Mouse (Mus musculus): ENCODE results near the gene Srr. TPM values are rescaled to one million over a fixed set of nuclear protein-coding genes. Genes with fewer than 3 reads are reported as not detected.

The Srr gene
- polyA plus RNA-seq, 1 experiment from 2014 or later: 34.3 TPM

- Histone ChIP-seq H3K4me3 (ENCODE audit: low read depth, low read length) (no peak overlapping the region), H3K27ac (ENCODE audit: low read depth, low read length) (no peak overlapping the region), H3K36me3 (ENCODE audit: control insufficient read depth, insufficient read depth, low read length) (no peaks in the 10 kb centered on the region), H3K27me3 (ENCODE audit: control insufficient read depth, insufficient read depth, low read length) (no peaks in the 10 kb centered on the region), H3K9ac (ENCODE audit: low read length) (no peak overlapping the region), H3K4me2 (ENCODE audit: low read depth) (no peak overlapping the region), H3K4me1 (ENCODE audit: control insufficient read depth, insufficient read depth, low read length) (no peaks in the 10 kb centered on the region), H3K9me3 (ENCODE audit: control insufficient read depth, low read length) (no peaks in the 10 kb centered on the region)
- ATAC-seq (ENCODE audit: insufficient read depth, low FRiP score, low TSS enrichment) (no peak), DNase-seq (ENCODE audit: low spot score) (no peak)
- WGBS: 67% methylated on average over 6 of the region's 6 CpGs
Observed at GRCm38 (mm10) chr11:74919249-74919648, 6.5 kb downstream of the Srr start.

GRCm38 (mm10) chr11:74912492-74912891 lies 13.3 kb downstream of the Srr start:
- Histone ChIP-seq H3K4me3 (ENCODE audit: low read depth, low read length) (no peak overlapping the region), H3K36me3 (ENCODE audit: control insufficient read depth, insufficient read depth, low read length) (peaks cover 3% of the 10 kb centered on the region; the same call in 1 of the 2 replicates), H3K27ac (ENCODE audit: low read depth, low read length) (no peak overlapping the region), H3K4me2 (ENCODE audit: low read depth) (no peak overlapping the region), H3K4me1 (ENCODE audit: control insufficient read depth, insufficient read depth, low read length) (no peaks in the 10 kb centered on the region), H3K9me3 (ENCODE audit: control insufficient read depth, low read length) (no peaks in the 10 kb centered on the region), H3K9ac (ENCODE audit: low read length) (no peak overlapping the region), H3K27me3 (ENCODE audit: control insufficient read depth, insufficient read depth, low read length) (no peaks in the 10 kb centered on the region)
- DNase-seq (ENCODE audit: low spot score): no peak
- 88% methylated on average over 3 of the region's 3 CpGs for WGBS
- ATAC-seq (ENCODE audit: insufficient read depth, low FRiP score, low TSS enrichment): no peak

GRCm38 (mm10) chr11:74909978-74910377 lies 15.8 kb downstream of the Srr start:
- ATAC-seq (ENCODE audit: insufficient read depth, low FRiP score, low TSS enrichment): no peak
- WGBS: 91% methylated on average over 4 of the region's 4 CpGs
- Histone ChIP-seq H3K9me3 (ENCODE audit: control insufficient read depth, low read length) (no peaks in the 10 kb centered on the region), H3K4me3 (ENCODE audit: low read depth, low read length) (no peak overlapping the region), H3K4me2 (ENCODE audit: low read depth) (no peak overlapping the region), H3K9ac (ENCODE audit: low read length) (no peak overlapping the region), H3K36me3 (ENCODE audit: control insufficient read depth, insufficient read depth, low read length) (peaks cover 14% of the 10 kb centered on the region), H3K27me3 (ENCODE audit: control insufficient read depth, insufficient read depth, low read length) (no peaks in the 10 kb centered on the region), H3K27ac (ENCODE audit: low read depth, low read length) (no peak overlapping the region), H3K4me1 (ENCODE audit: control insufficient read depth, insufficient read depth, low read length) (no peaks in the 10 kb centered on the region)
- no peak for DNase-seq (ENCODE audit: low spot score)

GRCm38 (mm10) chr11:74908618-74909399 lies 16.9 kb downstream of the Srr start:
- WGBS: 88% methylated on average over 12 of the region's 12 CpGs
- no peak for ATAC-seq (ENCODE audit: insufficient read depth, low FRiP score, low TSS enrichment)

GRCm38 (mm10) chr11:74907850-74908249 lies 17.9 kb downstream of the Srr start:
- H3K27me3 ChIP-seq (ENCODE audit: control insufficient read depth, insufficient read depth, low read length): no peaks in the 10 kb centered on the region
- no peaks in the 10 kb centered on the region for H3K4me1 ChIP-seq (ENCODE audit: control insufficient read depth, insufficient read depth, low read length)
- WGBS: 92% methylated on average over 6 of the region's 6 CpGs
- ATAC-seq (ENCODE audit: insufficient read depth, low FRiP score, low TSS enrichment): no peak
- no peak overlapping the region for H3K4me3 ChIP-seq (ENCODE audit: low read depth, low read length)
- DNase-seq (ENCODE audit: low spot score): no peak
- H3K9ac ChIP-seq (ENCODE audit: low read length): no peak overlapping the region
- H3K4me2 ChIP-seq (ENCODE audit: low read depth): no peak overlapping the region
- no peaks in the 10 kb centered on the region for H3K9me3 ChIP-seq (ENCODE audit: control insufficient read depth, low read length)
- peaks cover 18% of the 10 kb centered on the region for H3K36me3 ChIP-seq (ENCODE audit: control insufficient read depth, insufficient read depth, low read length)
- no peak overlapping the region for H3K27ac ChIP-seq (ENCODE audit: low read depth, low read length)

More at GRCm38 (mm10) chr11:74908618-74909399, 16.9 kb downstream of the Srr start:
- H3K27me3 ChIP-seq (ENCODE audit: control insufficient read depth, insufficient read depth, low read length): no peaks in the 10 kb centered on the region
- H3K4me2 ChIP-seq (ENCODE audit: low read depth): no peak overlapping the region
- no peaks in the 10 kb centered on the region for H3K4me1 ChIP-seq (ENCODE audit: control insufficient read depth, insufficient read depth, low read length)
- H3K4me3 ChIP-seq (ENCODE audit: low read depth, low read length): no peak overlapping the region
- H3K36me3 ChIP-seq (ENCODE audit: control insufficient read depth, insufficient read depth, low read length): peaks cover 18% of the 10 kb centered on the region
- H3K27ac ChIP-seq (ENCODE audit: low read depth, low read length): no peak overlapping the region
- no peak overlapping the region for H3K9ac ChIP-seq (ENCODE audit: low read length)
- DNase-seq (ENCODE audit: low spot score): no peak
- no peaks in the 10 kb centered on the region for H3K9me3 ChIP-seq (ENCODE audit: control insufficient read depth, low read length)

- H3K27me3 ChIP-seq (ENCODE audit: control insufficient read depth, insufficient read depth, low read length): no peaks in the 10 kb centered on the region
- H3K4me3 ChIP-seq (ENCODE audit: low read depth, low read length): no peak overlapping the region
- ATAC-seq (ENCODE audit: insufficient read depth, low FRiP score, low TSS enrichment) (no peak), DNase-seq (ENCODE audit: low spot score) (no peak)
- H3K27ac ChIP-seq (ENCODE audit: low read depth, low read length): no peak overlapping the region
- no peak overlapping the region for H3K4me2 ChIP-seq (ENCODE audit: low read depth)
- no peaks in the 10 kb centered on the region for H3K9me3 ChIP-seq (ENCODE audit: control insufficient read depth, low read length)
- no peak overlapping the region for H3K9ac ChIP-seq (ENCODE audit: low read length)
- H3K36me3 ChIP-seq (ENCODE audit: control insufficient read depth, insufficient read depth, low read length): peaks cover 22% of the 10 kb centered on the region
- 94% methylated on average over 5 of the region's 5 CpGs for WGBS
- no peaks in the 10 kb centered on the region for H3K4me1 ChIP-seq (ENCODE audit: control insufficient read depth, insufficient read depth, low read length)
Observed at GRCm38 (mm10) chr11:74902416-74902815, 23.3 kb downstream of the Srr start.

GRCm38 (mm10) chr11:74901555-74901954 lies 24.2 kb downstream of the Srr start:
- ATAC-seq (ENCODE audit: insufficient read depth, low FRiP score, low TSS enrichment) (no peak), DNase-seq (ENCODE audit: low spot score) (no peak)
- no peaks in the 10 kb centered on the region for H3K4me1 ChIP-seq (ENCODE audit: control insufficient read depth, insufficient read depth, low read length)
- H3K27me3 ChIP-seq (ENCODE audit: control insufficient read depth, insufficient read depth, low read length): no peaks in the 10 kb centered on the region
- no peak overlapping the region for H3K9ac ChIP-seq (ENCODE audit: low read length)
- H3K9me3 ChIP-seq (ENCODE audit: control insufficient read depth, low read length): no peaks in the 10 kb centered on the region
- H3K4me2 ChIP-seq (ENCODE audit: low read depth): no peak overlapping the region
- no peak overlapping the region for H3K4me3 ChIP-seq (ENCODE audit: low read depth, low read length)
- H3K27ac ChIP-seq (ENCODE audit: low read depth, low read length): no peak overlapping the region
- H3K36me3 ChIP-seq (ENCODE audit: control insufficient read depth, insufficient read depth, low read length): peaks cover 22% of the 10 kb centered on the region
- 91% methylated on average over 6 of the region's 6 CpGs for WGBS

GRCm38 (mm10) chr11:74898517-74898827 lies 27.3 kb downstream of the Srr start:
- H3K9ac ChIP-seq (ENCODE audit: low read length): peak overlapping the region; percentile 81
- peak overlapping the region; percentile 77 for H3K4me3 ChIP-seq (ENCODE audit: low read depth, low read length)
- no peaks in the 10 kb centered on the region for H3K9me3 ChIP-seq (ENCODE audit: control insufficient read depth, low read length)
- peak overlapping the region; percentile 64 for H3K4me2 ChIP-seq (ENCODE audit: low read depth)
- H3K4me1 ChIP-seq (ENCODE audit: control insufficient read depth, insufficient read depth, low read length): no peaks in the 10 kb centered on the region; the same call in 1 of the 2 replicates
- WGBS: under 1% methylated on average over 7 of the region's 7 CpGs
- no peaks in the 10 kb centered on the region for H3K27me3 ChIP-seq (ENCODE audit: control insufficient read depth, insufficient read depth, low read length)
- no peak overlapping the region for H3K27ac ChIP-seq (ENCODE audit: low read depth, low read length)
- ATAC-seq (ENCODE audit: insufficient read depth, low FRiP score, low TSS enrichment) (no peak), DNase-seq (ENCODE audit: low spot score) (no peak)
- H3K36me3 ChIP-seq (ENCODE audit: control insufficient read depth, insufficient read depth, low read length): peaks cover 7% of the 10 kb centered on the region; the same call in 1 of the 2 replicates
